Mouse (Mus musculus) thymus, postnatal 10 days (tissue): ENCODE measurements around the gene Mms19.

Source experiments
- DNase-seq, 2 experiments: peaks; one replicate each; pipeline ENCODE4 v3.0.0; 2021; ENCODE audit warnings: low spot score in 2 of 2

The Mms19 gene

DNA sequence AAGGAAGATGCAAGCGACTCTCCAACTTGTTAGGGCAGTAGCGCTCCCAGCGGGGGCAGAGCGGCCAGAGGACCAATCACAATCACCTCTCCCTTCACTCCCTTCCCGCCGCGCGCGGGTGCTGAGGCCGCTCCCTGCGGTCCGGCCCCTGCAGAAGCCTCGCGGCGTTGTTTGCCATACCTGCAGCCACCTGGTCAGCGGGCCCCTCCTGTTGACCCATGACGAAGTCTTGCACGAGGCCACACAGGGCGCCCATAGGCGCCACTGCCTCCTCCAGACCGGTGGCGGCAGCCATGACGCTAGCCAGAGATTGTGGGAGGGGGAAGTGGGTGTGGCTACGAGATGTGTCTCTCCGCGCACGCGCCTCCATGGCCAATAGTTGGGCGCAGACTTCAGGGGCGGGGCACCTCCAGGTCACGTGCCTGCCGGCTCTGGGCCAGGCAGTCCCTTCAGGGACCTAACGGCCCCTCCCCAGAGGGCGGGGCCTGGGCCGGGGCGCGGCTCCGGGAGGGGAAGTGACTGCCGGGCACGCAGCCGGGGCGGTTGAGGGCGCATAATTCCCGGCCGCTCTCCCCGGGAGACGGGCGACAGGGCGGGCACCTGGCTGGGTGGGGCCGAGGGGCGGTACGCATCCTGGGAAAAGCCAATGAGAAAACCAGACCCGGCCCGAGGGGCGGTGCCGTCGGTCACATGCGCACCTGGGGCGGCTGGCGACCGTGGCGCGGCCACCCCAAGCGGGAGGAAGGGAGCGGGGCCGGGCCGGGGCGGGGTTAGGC, at the start of gene Mms19:
Gene Mms19, minus strand, starts transcription at position 339 of the 776 bp plus-strand sequence.
- DNase-seq, result peak; percentile 98 to 99

DNA sequence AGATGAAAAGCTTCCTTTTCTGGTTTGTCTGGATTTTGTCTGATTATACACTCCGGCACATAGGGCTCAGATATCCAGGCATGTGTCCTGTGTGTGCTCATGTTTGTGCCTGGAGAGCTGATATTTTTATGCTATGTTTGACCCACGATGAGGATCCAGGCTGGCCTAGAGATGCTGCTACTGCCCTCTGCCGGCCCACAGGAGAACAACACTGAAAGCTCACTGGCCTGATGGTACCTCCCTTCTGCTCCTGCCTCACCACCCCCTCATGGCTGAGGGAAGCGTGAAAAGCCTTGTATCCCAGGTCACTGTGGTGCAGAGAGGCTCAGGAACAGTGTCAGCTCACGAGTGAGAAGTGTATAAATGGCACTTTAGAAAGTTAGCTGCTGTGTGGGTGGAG, 45.2 kb upstream of the Mms19 start:
- DNase-seq, result peak; percentile 53 to 74

DNA sequence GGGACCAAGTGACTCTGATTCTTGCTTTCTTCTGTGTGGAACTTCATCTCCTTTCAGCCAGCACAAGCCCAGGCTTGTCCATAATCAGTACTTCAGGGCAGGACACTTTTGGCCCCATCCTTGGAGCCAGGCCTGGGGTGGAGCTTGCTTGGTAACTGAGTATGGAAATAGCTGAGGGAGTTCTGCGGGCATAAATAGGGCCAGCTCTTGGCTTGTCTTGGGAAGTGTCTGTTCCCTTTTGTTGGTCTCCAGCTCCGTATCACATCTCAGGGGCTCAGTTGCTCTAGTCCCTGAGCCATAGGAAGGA, 41.5 kb upstream of the Mms19 start:
- DNase-seq, result no peak

DNA sequence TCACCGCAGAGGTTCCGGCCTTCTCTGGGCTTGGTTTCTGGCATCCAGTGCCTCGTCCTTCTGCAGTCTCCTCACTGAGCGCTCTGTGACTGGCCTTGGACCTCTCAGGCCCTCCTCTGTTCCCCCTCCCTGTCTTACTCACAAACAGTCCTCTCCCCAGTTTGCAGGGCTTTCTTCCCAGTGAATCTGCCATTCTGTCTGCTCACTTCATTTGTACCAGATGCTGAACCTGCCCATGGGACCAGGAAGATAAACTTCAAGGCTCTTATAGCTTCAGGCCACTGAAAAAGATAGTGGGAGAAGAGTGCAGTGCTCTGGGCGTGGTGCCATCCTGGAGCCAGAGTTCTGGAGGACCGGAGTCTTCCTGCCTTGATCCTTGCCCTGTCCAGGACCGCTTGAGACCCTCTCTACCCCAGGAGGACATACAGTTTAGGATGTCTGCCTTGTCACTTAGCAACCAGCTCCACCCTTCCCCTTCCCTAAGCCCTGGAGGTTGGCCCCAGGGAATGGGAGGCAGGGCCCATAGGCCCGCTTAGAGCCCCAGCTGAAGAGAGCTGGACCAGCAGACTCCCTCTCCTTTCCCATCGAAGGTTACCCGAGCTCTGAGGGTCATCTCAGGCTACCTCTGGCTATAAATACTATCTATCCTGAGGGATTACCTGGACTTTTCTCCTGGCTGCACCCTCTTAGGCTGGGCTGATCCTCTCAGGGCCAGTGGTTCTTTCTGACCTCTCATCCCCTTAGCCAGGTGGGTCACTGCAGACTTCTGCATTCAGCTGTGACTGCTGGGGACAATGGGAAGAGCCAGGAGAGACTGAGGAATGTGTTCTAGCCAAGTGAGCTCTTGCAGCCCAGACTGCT, 41.0 kb upstream of the Mms19 start:
- DNase-seq, result no peak

DNA sequence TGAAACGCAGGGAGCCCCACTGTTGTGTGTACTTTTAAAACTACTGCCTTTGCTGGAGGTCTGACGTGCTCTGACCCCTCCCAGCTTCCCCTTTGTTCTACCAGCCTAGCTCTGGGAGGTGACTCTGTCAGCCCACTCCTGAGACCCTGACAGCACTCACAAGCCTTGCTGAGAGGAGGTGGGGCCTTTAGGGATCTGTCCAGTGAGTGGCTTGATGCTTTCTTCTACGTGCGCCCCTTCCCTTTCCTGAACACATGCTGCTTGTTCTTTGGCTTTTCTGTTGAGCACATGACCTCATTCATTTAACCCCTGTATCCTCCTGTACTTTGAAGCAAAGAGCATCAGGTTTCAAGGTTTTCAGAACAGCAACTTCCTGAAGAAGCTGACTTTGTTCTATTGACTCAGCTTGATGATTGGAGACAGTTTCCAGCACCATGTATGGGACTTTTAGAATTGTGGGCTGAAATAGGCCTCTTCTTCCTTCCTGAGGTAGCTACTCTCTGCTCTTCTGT, 38.1 kb upstream of the Mms19 start:
- peak in 1 of 2 experiments; percentile 32 for DNase-seq

DNA sequence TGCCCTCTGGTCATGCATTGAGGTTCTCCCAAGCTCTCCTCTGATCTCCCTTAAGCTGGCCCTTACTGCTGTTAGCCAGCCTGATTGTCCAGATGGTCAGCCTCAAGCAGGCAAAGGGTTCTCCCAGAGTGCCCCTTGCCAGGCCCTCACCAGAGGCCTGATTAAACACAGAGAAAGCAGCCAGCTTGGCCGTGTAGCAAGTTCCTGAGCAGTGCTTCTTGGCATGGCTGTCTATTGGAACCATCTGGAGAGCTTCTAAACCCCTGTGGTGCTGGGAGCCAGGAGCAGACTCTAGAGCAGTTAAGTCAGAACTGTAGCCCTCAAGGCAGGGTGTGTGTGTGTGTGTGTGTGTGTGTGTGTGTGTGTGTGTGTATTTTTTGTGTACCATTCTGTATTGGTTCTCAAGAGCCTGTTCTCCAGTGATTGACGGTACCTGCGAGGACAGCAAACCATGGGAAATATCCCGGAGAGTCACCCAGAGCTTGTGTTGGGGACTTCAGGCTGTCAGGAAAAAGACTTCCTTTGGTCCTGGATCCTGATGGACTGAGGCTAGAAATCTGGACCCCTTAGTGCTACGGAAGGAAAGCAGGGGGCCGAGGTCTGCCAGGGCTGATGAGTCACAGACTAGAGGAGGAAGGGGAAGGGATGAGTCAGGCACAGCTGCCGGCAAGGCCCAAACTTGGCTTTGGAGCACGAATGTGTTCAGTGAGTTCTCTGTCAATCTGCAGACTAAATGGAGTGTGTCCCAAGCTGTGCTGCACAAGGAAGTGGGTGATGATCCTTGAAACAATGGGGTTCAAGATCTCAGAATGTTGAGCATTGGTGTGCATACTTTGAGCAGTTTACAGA, 36.7 kb upstream of the Mms19 start:
- no peak for DNase-seq

DNA sequence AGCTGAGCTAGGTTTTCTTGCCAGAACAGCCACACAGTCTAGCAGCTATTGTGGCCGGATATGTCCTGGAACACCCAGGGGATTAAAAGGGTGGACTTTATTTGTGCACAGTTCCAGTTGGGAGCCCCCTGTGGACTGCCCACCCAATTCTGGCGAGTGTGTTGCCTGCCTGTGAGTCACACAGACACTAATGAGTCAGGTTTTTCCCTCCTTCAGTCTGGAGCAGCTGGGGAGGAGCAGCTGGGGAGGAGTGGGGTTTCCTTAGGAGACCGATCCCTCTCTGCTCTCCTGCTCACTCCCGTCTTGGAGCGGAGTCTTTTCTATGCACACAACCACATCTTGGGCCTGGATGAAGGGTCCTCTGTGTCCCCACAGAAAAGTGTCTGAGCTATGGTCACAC, 35.9 kb upstream of the Mms19 start:
- DNase-seq, result no peak

DNA sequence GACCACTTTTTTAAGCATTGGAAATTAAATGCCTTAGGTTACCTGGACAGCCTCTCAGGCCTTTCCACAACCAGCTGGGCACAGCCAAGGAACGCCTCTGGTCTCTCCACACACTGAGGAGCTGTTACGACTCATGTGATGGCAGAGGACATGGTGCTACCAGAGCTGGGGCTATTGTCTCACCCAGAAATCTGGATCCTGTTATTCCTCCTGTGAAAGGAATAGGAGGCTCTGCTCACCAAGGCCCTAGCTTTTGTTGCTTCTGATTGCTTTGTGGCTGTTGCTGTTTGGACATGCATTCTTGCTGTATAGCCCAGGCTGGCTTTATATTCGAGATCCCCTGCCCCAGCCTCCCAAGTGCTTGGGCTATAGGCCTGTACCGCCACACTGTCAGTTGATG, 35.3 kb upstream of the Mms19 start:
- DNase-seq, result no peak

DNA sequence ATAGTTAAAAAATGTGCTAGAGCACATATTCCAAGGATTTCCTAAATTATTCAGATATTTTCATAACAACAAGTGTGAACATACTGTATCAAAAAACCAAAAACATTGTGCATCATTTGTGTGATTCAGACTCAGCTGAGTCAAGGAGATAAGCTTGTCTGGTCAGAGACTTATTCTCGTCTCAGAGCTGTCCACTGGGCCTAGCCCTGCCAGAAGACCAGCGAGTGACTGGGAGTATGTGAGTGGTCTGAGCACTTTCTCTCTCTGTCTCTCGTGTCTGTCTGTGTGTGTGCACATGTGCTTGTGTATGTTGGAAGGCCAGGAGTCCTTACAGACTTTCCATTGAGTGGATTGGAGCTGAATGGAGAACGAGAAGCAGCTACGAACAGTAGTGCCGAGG, 34.0 kb upstream of the Mms19 start:
- DNase-seq, result no peak

DNA sequence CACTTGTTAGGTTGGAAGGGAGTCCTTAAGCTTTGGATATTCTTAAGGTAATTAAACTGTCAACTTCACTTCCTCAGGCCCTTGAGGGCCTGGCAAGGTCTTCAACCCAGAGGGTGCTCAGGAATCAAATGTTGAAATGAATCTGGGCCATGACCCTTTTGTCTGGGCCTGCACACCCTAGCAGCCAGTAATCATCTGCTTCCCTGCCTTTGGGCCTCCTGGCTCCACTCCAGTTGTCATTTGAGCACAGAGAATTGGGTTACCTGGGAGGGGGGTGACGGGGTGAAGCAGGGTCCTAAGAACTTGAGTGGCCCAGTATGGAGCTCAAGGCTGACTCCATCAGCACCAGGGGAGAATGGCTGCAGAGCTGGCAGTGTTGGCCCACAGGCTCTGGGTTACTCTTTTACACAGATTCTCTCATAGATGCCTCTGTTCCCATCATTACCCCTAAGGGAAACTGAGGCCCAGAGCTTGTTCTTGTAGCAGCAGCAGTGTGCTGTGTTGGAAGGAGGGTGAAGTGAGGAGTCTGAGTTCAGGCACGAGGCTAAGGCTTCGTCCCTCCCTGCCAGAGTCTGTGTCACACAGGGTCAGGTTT, 33.4 kb upstream of the Mms19 start:
- no peak for DNase-seq

DNA sequence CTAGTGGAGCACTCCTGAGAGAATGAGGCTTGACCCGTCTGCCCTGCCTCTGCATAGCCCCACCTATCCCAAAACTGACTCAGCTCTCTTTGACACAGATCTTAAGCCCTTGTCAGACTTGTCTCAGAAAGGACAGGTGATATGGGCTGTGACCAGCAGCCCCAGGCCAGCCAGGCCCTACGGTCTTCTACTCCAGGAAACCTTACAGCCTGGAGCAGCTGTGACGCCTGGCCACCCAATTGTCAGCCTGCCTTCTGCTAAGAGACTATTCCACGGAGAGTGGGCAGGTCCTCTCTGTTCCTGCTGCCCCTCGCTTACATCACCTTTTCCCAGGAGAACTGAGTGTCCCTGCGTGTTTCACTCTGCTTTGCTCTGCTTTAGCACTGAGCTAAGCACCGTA, 30.2 kb upstream of the Mms19 start:
- DNase-seq, result no peak

DNA sequence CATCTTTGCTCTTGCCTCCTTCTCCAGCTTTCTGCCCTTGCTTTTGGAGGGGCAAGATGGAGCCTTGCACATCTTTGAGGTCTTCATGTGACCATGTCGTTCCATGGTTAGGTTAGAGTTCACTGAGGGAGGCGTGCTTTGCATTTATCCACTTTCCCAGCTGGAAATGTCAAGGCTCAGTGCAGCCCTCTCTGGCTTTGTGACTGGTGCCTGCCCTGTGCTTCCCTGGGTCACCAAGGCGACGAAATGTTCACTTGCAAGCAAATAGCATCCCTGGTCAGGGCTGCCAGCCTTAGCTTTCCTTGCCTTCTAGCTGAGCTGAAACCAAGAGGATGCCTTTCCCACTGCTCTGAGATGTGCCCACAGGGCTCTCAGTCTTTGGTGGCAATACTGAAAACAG, 29.5 kb upstream of the Mms19 start:
- no peak for DNase-seq

DNA sequence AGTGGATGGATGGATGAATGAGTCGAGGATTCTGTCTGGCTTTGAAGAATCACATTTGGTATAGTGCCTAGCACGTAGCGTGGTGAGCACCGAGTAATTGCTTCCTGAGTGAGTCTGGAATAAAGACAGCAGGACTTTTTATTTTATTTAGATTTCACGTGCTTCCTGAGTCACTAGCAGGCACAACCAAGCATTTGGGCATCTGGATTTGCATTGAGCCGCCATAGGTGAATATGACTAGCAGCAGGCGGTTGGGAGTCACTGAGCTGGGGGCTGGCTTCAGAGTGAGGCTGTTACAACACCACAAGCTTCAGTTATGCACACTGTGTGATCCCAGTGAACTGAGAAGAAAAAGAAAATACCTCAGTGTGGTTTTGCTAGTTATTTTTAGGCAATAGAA, 28.1 kb upstream of the Mms19 start:
- DNase-seq, result no peak

DNA sequence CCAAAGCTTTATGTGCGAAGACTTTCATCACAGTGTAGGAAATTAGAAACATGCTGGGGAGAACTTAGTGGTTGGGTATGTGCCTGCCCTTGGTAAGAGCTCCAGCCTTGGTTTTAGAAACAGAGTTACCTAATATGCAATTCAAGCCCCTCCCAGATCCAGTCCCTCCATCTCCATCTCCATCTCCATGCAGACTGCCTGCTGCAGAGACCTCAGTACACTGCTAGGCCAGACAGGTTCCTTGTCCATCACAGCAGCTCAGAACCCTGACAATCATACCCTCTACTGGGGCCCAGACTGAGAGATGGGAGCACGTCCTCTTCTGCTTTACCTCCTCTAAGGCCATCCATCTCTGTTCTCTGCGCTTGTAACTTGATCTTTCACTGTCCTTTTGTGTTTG, 27.6 kb upstream of the Mms19 start:
- DNase-seq, result no peak

DNA sequence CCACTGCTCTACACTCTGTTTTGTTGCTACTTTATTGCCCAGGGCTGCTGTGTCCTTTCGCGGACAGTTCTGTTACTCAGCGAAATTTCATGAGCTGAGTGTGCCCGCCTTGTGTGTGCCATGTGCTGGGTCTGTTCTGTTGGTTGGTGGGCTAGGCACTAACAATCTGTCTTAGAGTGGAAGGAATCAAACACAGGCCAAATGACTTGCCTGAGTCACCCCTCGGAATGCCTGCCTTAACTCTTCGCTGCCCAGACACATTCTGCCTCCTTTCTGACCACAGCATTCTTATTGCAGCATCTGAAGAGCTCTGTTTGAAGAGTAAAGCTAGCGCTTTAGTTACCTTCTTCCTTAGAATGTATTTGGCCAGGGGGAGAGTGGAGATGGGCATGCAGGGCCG, 25.6 kb upstream of the Mms19 start:
- DNase-seq, result no peak

DNA sequence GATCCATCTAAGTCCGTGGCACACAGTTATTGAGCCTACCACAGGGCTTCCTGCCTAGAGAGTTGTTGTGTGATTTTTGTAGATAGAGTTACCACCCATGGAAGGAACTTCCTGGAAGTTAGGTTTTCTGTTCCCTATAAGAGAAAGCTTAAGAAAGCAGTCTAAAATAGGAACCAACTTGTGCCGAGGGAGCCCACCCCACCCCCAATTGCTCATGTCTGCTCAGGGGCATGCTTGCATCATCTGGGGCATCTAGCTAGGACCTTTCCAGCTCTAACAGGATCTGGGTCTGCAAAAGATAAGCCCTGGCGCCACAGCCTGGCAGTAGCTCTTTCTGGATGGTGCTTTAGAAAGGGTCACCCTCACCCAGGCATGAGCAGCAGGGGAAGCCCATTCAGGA, 24.7 kb upstream of the Mms19 start:
- no peak for DNase-seq

DNA sequence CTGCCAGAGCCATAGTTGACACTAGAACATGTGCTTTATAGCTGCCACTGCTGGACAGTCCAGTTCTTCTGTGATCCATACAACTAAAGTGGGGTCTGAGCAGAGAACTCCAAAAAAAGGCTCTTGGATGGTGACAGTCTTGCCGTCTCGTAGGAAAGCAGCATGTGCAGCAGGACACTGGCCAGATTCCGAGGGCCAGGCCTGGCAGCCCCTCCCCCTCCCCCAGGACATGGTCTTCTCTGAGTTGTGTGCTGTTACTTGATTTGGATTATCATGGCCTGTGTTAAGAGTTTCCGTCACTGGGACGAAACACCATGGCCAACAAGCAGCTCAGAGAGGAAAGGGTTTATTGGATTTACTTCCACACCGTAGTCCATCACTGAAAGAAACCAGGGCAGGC, 23.3 kb upstream of the Mms19 start:
- no peak for DNase-seq

DNA sequence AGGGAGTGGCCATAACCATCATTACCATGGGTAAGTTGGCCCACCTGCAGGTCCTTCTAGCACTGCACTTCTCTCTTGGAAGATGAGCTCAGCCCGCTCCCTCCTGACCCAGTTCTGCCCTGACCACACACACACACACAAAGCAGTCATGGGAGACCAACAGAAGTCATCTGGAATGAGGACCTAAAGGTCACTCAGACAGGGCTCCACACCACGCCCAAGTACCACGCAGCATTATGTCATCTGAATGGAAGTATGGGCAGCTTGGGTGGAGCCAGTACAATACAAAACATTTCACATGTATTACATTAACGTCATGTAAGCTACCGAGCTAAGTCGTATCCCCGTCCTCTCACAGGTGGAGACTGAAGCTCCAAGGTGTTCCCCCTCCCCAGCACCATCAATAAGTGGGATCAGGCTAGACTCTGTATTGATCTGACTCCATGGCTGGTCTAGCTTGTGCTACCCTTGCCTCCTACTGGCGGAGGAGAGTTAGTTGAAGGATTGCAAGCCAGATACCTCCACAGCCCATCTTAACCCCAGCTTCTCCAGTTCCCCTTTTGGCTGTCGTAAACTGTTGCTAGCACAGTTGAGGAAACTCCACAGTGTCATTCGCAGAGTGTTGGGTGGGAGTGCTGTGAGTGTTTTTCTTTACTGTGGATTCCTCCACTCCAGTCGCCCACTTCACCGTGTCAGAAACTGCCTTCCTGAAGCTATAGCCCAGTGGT, 20.5 kb upstream of the Mms19 start:
- no peak for DNase-seq

DNA sequence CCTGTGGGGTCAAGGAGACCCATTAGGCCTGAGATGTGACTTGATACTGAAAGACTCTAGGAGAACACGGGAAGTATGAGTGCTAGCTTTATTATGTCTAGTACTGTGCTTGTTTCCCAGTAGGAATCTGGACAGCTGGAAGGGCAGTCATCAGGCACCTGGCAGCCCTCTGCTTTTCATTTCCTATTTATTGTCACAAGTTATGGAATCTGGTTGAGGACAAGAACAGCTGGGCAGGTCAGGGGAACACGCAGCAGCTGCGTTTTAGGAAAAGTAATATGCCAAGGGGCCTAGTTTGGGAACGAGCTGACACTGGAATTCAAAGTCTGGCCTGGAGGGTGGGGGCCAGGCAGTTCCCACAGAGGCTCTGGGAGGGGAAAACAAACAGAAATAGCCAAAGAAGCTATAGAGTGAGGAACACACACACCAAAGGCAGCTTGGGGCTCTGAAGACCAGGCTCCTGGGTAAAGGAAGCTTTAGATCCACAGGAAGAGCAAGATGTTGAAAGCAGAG, 19.5 kb upstream of the Mms19 start:
- DNase-seq, result no peak

DNA sequence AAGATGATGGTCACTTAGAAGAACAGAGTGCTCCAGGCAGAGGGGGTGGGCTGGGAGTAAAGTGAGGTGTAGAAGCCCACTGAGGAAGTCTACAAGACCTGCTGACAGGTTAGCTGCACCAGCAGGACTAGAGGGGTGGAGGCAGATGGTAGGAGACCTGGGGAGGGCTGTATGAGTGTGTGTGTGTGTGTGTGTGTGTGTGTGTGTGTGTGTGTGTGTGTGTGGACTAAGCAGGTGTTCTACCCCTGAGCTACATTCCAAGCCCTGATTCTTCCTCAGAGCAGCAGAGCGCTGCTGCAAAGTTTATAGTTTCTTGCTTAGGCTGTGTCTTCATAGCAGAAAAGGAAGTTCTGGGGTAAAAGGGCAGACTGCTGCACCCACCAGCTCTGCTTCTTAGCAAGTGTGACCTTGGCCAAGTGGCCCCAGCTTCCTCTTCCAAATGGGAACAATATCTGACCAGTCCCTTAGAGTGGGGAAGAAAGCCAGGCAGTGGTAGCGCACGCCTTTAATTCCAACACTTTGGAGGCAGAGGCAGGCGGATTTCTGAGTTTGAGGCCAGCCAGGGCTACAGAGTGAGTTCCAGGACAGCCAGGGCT, 18.8 kb upstream of the Mms19 start:
- no peak for DNase-seq
